Mouse (Mus musculus) right cerebral cortex, postnatal 4 days (tissue): ENCODE results near the gene Cyth1.

Experiments
- DNase-seq: peaks from one replicate; pipeline ENCODE4 v3.0.0-alpha.2; 2022

Cyth1 gene

GRCm38 (mm10) chr11:118146446-118146845 is 101.9 kb downstream of the Cyth1 start:
- DNase-seq = no peak

GRCm38 (mm10) chr11:118145771-118146351 is 102.5 kb downstream of the Cyth1 start:
- DNase-seq = no peak

- no peak for DNase-seq
Observed at GRCm38 (mm10) chr11:118145092-118145491, 103.3 kb downstream of the Cyth1 start.

GRCm38 (mm10) chr11:118143731-118144130 is 104.7 kb downstream of the Cyth1 start:
- no peak for DNase-seq

GRCm38 (mm10) chr11:118142547-118143165 is 105.7 kb downstream of the Cyth1 start:
- no peak for DNase-seq

GRCm38 (mm10) chr11:118140771-118141565 is 107.4 kb downstream of the Cyth1 start:
- DNase-seq = no peak

- no peak for DNase-seq
Observed at GRCm38 (mm10) chr11:118138347-118138746, 110.0 kb downstream of the Cyth1 start.

- DNase-seq = no peak
Observed at GRCm38 (mm10) chr11:118136172-118136632, 112.2 kb downstream of the Cyth1 start.

- DNase-seq = no peak
Observed at GRCm38 (mm10) chr11:118135271-118135670, 113.1 kb downstream of the Cyth1 start.

- peak; percentile 58 for DNase-seq
Observed at GRCm38 (mm10) chr11:118133752-118134169, 114.6 kb downstream of the Cyth1 start.

GRCm38 (mm10) chr11:118133133-118133751 is 115.2 kb downstream of the Cyth1 start:
- no peak for DNase-seq

GRCm38 (mm10) chr11:118132136-118132535 is 116.3 kb downstream of the Cyth1 start:
- DNase-seq = no peak

- no peak for DNase-seq
Observed at GRCm38 (mm10) chr11:118130534-118130933, 117.9 kb downstream of the Cyth1 start, which contains the start of gene Dnah17. Gene Dnah17 (minus strand): TSS chr11:118130634.

GRCm38 (mm10) chr11:118129812-118130211 is 118.6 kb downstream of the Cyth1 start:
- no peak for DNase-seq

- no peak for DNase-seq
Observed at GRCm38 (mm10) chr11:118121592-118121991, 126.8 kb downstream of the Cyth1 start.

GRCm38 (mm10) chr11:118118777-118119176 is 129.6 kb downstream of the Cyth1 start:
- DNase-seq = no peak

- DNase-seq = no peak
Observed at GRCm38 (mm10) chr11:118114581-118115110, 133.7 kb downstream of the Cyth1 start.

- DNase-seq = no peak
Observed at GRCm38 (mm10) chr11:118113516-118114205, 134.7 kb downstream of the Cyth1 start.

GRCm38 (mm10) chr11:118104001-118104400 is 144.4 kb downstream of the Cyth1 start:
- peak; percentile 82 for DNase-seq

GRCm38 (mm10) chr11:118103383-118103782 is 145.0 kb downstream of the Cyth1 start:
- DNase-seq = no peak

- peak; percentile 87 for DNase-seq
Observed at GRCm38 (mm10) chr11:118102838-118103237, 145.6 kb downstream of the Cyth1 start.

GRCm38 (mm10) chr11:118101133-118101532 is 147.3 kb downstream of the Cyth1 start:
- DNase-seq = no peak
